Mouse (Mus musculus) kidney, embryonic 15.5 days (tissue): Measurements from ENCODE around the gene Ak2. TPM values are rescaled to one million over a fixed set of nuclear protein-coding genes. Genes with fewer than 3 reads are reported as not detected.

Experiments used
- ATAC-seq: fragments of 200-750 bp; cut with Nextera tagmentation; replicated peaks from 2 replicates; pipeline ENCODE4 v1.8.0; 2017; ENCODE audit warnings: moderate TSS enrichment; ENCODE audit not compliant: low FRiP score
- H3K27ac ChIP-seq: fragments of 300-500 bp; sonication (generic); 2 replicates; pipeline ENCODE4 v1.5.1; 2015; ENCODE audit warnings: mild to moderate bottlenecking, inconsistent platforms
- H3K27me3 ChIP-seq: fragments of 300-500 bp; sonication (generic); 2 replicates; pipeline ENCODE4 v1.6.1; 2015; ENCODE audit warnings: inconsistent platforms
- H3K36me3 ChIP-seq: fragments of 300-500 bp; sonication (generic); 2 replicates; pipeline ENCODE4 v1.6.1; 2015; ENCODE audit warnings: inconsistent platforms
- H3K4me1 ChIP-seq: fragments of 300-500 bp; sonication (generic); 2 replicates; pipeline ENCODE4 v1.6.1; 2015; ENCODE audit warnings: inconsistent platforms
- H3K4me2 ChIP-seq: fragments of 300-500 bp; sonication (generic); 2 replicates; pipeline ENCODE4 v1.6.1; 2015; ENCODE audit warnings: moderate library complexity, mild to moderate bottlenecking, inconsistent platforms
- H3K4me3 ChIP-seq: fragments of 300-500 bp; sonication (generic); replicated peaks from 2 replicates; pipeline ENCODE4 v1.5.1; 2015; ENCODE audit warnings: mild to moderate bottlenecking, inconsistent platforms
- H3K9ac ChIP-seq: fragments of 300-500 bp; sonication (generic); 2 replicates; pipeline ENCODE4 v1.6.1; 2015; ENCODE audit warnings: mild to moderate bottlenecking, inconsistent platforms
- H3K9me3 ChIP-seq: fragments of 300-500 bp; sonication (generic); replicated peaks from 2 replicates; pipeline ENCODE4 v1.6.1; 2016; ENCODE audit warnings: inconsistent platforms
- WGBS: fragments of 180-500 bp; shearing (Covaris S2); methylation state at CpG from one replicate; pipeline ENCODE4 v1.1.7; 2015; ENCODE audit warnings: mixed read lengths; 5-methylcytosine and 5-hydroxymethylcytosine counted together
- polyA plus RNA-seq: library from polyadenylated mRNA; unstranded; fragments of >200 nt; fragmentation: Nextera tagmentation; extraction: Ambion mirVana; gene quantifications from 2 replicates; pipeline ENCODE4 v1.2.1, GENCODE M21; 2015

Gene Ak2
- polyA plus RNA-seq, 1 experiment from 2014 or later = 224 TPM

- peaks cover 38% of the 10 kb centered on the region for H3K4me1 ChIP-seq
- H3K4me3 ChIP-seq = no peak overlapping the region
- H3K36me3 ChIP-seq = no peaks in the 10 kb centered on the region
- no peaks in the 10 kb centered on the region for H3K9me3 ChIP-seq
- no peak overlapping the region for H3K4me2 ChIP-seq
- H3K9ac ChIP-seq = no peak overlapping the region
- ATAC-seq = no peak
- 89% methylated on average over 17 of the region's 17 CpGs for WGBS
- peaks cover 13% of the 10 kb centered on the region; the same call in 1 of the 2 replicates for H3K27me3 ChIP-seq
- no peak overlapping the region for H3K27ac ChIP-seq
These were observed 32.1 kb upstream of the Ak2 start for GRCm38 (mm10) chr4:128959676-128960075.

GRCm38 (mm10) chr4:128961301-128962028, 30.3 kb upstream of the Ak2 start:
- peaks cover 38% of the 10 kb centered on the region for H3K4me1 ChIP-seq
- WGBS = 5% methylated on average over 16 of the region's 16 CpGs
- ATAC-seq = no peak
- peak overlapping the region; percentile 87 for H3K9ac ChIP-seq
- H3K36me3 ChIP-seq = no peaks in the 10 kb centered on the region
- 0 out of 2 replicates have a peak overlapping the region, but pooled peaks have one; percentile 58 for H3K27ac ChIP-seq
- H3K27me3 ChIP-seq = peaks cover 17% of the 10 kb centered on the region; the same call in 1 of the 2 replicates
- peak overlapping the region; percentile 96 for H3K4me2 ChIP-seq
- peak overlapping the region; percentile 82 for H3K4me3 ChIP-seq
- no peaks in the 10 kb centered on the region for H3K9me3 ChIP-seq

DNA sequence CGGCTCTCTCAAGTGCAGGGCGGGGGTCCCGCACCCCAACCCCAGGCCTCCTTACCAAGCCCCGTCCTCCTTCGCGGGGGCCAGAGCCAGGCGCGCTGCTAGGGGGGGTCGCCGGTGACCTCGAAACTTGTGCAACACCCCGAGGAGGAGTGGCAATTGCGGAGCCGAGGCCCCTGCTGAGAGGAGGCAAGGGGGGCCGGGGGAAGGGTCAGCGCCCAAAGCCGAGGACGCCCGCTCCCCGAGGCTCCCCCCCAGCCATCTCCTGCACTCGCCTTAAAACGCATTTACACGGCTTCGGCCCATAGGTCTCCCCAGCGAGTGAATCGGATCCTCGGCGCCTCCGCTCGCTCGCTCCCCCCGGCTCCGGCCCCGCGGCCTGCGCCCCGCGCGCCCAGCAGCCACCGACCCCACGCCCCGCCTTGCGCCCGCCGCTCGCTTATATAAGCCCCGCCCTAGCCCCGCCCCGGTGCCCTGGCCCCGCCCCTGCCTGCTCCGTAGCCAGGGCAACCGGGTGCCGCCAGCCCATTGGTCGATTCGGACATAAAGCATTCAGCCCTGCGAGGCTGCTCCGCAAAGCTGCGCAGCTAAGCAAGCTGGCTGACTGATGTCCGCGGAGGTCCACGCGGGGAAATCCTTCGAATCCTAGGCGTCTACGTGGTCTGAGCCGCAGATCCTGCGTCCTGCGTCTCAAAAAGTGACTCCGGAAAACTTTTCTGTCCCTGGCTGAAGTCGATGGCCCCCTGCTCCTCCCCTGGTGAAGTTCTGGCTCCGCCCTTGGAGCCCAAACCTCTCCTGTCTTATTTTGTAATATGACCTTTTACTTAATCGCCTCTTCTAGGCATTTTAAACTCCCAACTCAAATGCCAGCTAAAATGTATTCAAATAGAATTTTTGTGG, 29.5 kb upstream of the Ak2 start, which contains the start of gene Azin2:
TSS of gene Azin2 (minus strand) at position 414 of the 897 bp plus-strand sequence.
- Histone ChIP-seq H3K27me3 (peaks cover 17% of the 10 kb centered on the region; the same call in 1 of the 2 replicates), H3K4me1 (peaks cover 43% of the 10 kb centered on the region), H3K9me3 (no peaks in the 10 kb centered on the region), H3K9ac (peak within 1 kb of the TSS; percentile 87), H3K27ac (peak within 1 kb of the TSS; percentile 69), H3K4me3 (peak within 1 kb of the TSS; percentile 82), H3K4me2 (peak within 1 kb of the TSS; percentile 96), H3K36me3 (no peaks in the 10 kb centered on the region)
- ATAC-seq = peak; percentile 93
- WGBS = under 1% methylated on average over 58 of the region's 72 CpGs

GRCm38 (mm10) chr4:128962926-128963290, 28.9 kb upstream of the Ak2 start:
- peak overlapping the region; percentile 96 for H3K4me2 ChIP-seq
- peak overlapping the region; percentile 82 for H3K4me3 ChIP-seq
- ATAC-seq = 0 out of 2 replicates have a peak, but pooled peaks have one; percentile 7
- no peaks in the 10 kb centered on the region for H3K9me3 ChIP-seq
- H3K9ac ChIP-seq = peak overlapping the region; percentile 87
- 4% methylated on average over 9 of the region's 9 CpGs for WGBS
- peaks cover 38% of the 10 kb centered on the region for H3K4me1 ChIP-seq
- no peaks in the 10 kb centered on the region for H3K36me3 ChIP-seq
- H3K27ac ChIP-seq = peak overlapping the region; percentile 69
- peaks cover 17% of the 10 kb centered on the region; the same call in 1 of the 2 replicates for H3K27me3 ChIP-seq

DNA sequence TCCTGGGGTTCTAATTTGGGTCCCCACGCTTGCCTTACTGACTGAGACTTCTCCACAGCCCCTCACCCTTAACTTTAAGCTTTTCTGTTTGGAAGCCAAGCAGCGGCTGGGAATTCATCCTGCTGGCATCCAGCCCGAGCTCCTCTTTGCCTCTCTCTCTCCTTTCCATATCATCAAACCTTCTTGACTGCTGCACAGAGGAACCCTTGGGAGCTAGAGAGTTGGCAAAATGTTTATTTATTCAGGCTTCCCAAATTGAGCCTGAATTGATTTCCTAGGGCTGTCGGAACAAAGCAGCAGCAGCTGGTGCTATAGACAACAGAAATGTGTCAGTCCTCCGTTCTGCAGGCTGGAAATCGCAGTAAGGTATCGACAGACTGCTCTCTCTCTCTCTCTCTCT, 25.0 kb upstream of the Ak2 start:
- H3K4me2 ChIP-seq = no peak overlapping the region
- H3K9me3 ChIP-seq = no peaks in the 10 kb centered on the region
- peaks cover 20% of the 10 kb centered on the region; the same call in 1 of the 2 replicates for H3K27me3 ChIP-seq
- no peak for ATAC-seq
- H3K36me3 ChIP-seq = no peaks in the 10 kb centered on the region
- WGBS = 41% methylated on average over 7 of the region's 7 CpGs
- no peak overlapping the region for H3K4me3 ChIP-seq
- H3K4me1 ChIP-seq = peaks cover 30% of the 10 kb centered on the region
- no peak overlapping the region for H3K9ac ChIP-seq
- no peak overlapping the region for H3K27ac ChIP-seq

- H3K36me3 ChIP-seq = no peaks in the 10 kb centered on the region
- WGBS = 84% methylated on average over 5 of the region's 5 CpGs
- H3K4me3 ChIP-seq = no peak overlapping the region
- H3K4me2 ChIP-seq = no peak overlapping the region
- H3K9me3 ChIP-seq = no peaks in the 10 kb centered on the region
- H3K27me3 ChIP-seq = peaks cover 16% of the 10 kb centered on the region; the same call in 1 of the 2 replicates
- ATAC-seq = no peak
- peaks cover 18% of the 10 kb centered on the region; the same call in 1 of the 2 replicates for H3K4me1 ChIP-seq
- no peak overlapping the region for H3K27ac ChIP-seq
- no peak overlapping the region for H3K9ac ChIP-seq
These were observed 22.7 kb upstream of the Ak2 start for GRCm38 (mm10) chr4:128969081-128969480.

- ATAC-seq = no peak
- no peak overlapping the region for H3K27ac ChIP-seq
These were observed 21.9 kb upstream of the Ak2 start for GRCm38 (mm10) chr4:128969607-128970416.

GRCm38 (mm10) chr4:128970417-128970807, 21.3 kb upstream of the Ak2 start:
- Histone ChIP-seq H3K9me3 (no peaks in the 10 kb centered on the region), H3K36me3 (no peaks in the 10 kb centered on the region), H3K4me2 (no peak overlapping the region), H3K9ac (no peak overlapping the region), H3K4me3 (no peak overlapping the region), H3K27me3 (0 out of 2 replicates have a peak, but pooled peaks cover 7% of the 10 kb centered on the region), H3K27ac (no peak overlapping the region), H3K4me1 (peaks cover 18% of the 10 kb centered on the region; the same call in 1 of the 2 replicates)
- 74% methylated on average over 7 of the region's 8 CpGs for WGBS
- ATAC-seq = no peak

More at GRCm38 (mm10) chr4:128969607-128970416, 21.9 kb upstream of the Ak2 start:
- Histone ChIP-seq H3K4me3 (no peak overlapping the region), H3K9me3 (no peaks in the 10 kb centered on the region), H3K27me3 (peaks cover 11% of the 10 kb centered on the region; the same call in 1 of the 2 replicates), H3K9ac (no peak overlapping the region), H3K36me3 (no peaks in the 10 kb centered on the region), H3K4me2 (no peak overlapping the region), H3K4me1 (peaks cover 18% of the 10 kb centered on the region; the same call in 1 of the 2 replicates)
- WGBS = 56% methylated on average over 18 of the region's 18 CpGs

GRCm38 (mm10) chr4:128971065-128971694, 20.6 kb upstream of the Ak2 start:
- H3K36me3 ChIP-seq = no peaks in the 10 kb centered on the region
- H3K27ac ChIP-seq = no peak overlapping the region
- no peak overlapping the region for H3K4me2 ChIP-seq
- no peak overlapping the region for H3K4me3 ChIP-seq
- peaks cover 18% of the 10 kb centered on the region; the same call in 1 of the 2 replicates for H3K4me1 ChIP-seq
- no peaks in the 10 kb centered on the region for H3K9me3 ChIP-seq
- WGBS = 35% methylated on average over 14 of the region's 14 CpGs
- 0 out of 2 replicates have a peak, but pooled peaks cover 7% of the 10 kb centered on the region for H3K27me3 ChIP-seq
- peak; percentile 56 for ATAC-seq
- H3K9ac ChIP-seq = no peak overlapping the region

DNA sequence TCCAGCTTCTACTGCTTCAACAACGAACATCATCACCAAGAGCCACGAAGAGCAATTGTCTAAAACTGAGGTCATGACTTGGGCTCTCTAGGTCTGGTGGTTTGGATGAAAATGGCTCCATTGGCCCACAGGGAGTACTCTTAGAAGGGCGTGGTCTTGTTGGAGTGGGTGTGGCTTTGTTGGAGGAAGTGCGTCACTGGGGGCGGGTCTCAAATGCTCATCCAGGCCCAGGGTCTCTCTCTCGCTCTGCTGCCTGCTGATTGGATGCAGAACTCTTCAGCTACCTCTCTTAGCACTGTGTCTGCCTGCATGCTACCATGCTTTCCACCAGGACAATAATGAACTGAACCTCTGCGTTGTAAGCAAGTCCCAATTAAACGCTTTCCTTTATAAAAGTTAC, 17.1 kb upstream of the Ak2 start:
- H3K27ac ChIP-seq = no peak overlapping the region
- H3K4me2 ChIP-seq = no peak overlapping the region
- H3K4me3 ChIP-seq = no peak overlapping the region
- 0 out of 2 replicates have a peak, but pooled peaks cover 1% of the 10 kb centered on the region for H3K27me3 ChIP-seq
- no peak overlapping the region for H3K9ac ChIP-seq
- no peak for ATAC-seq
- H3K36me3 ChIP-seq = no peaks in the 10 kb centered on the region
- H3K4me1 ChIP-seq = 0 out of 2 replicates have a peak, but pooled peaks cover 8% of the 10 kb centered on the region
- 88% methylated on average over 8 of the region's 8 CpGs for WGBS
- no peaks in the 10 kb centered on the region for H3K9me3 ChIP-seq

DNA sequence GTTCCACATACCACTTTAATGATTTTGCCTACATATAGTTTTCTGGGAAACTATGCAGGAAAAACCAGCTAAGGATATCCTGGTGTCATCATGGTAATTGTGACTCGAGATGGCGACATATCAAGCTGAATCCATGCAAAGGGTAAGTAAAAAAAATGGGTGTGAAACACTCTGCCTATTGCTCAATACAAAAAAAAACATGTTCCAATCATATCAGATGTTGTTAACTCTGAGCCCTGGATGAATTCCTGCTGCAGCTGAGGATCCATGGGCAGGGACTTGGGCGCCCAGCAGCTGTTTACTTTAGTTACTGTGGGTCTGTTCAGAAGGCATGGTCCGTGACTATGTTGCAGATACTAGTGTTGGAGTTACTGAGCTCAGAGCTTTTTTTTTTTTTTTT, 15.2 kb upstream of the Ak2 start:
- H3K9me3 ChIP-seq = no peaks in the 10 kb centered on the region
- ATAC-seq = no peak
- H3K27ac ChIP-seq = no peak overlapping the region
- no peaks in the 10 kb centered on the region for H3K36me3 ChIP-seq
- no peaks in the 10 kb centered on the region for H3K27me3 ChIP-seq
- H3K4me3 ChIP-seq = no peak overlapping the region
- WGBS = 83% methylated on average over 4 of the region's 4 CpGs
- no peaks in the 10 kb centered on the region; the same call in 1 of the 2 replicates for H3K4me1 ChIP-seq
- no peak overlapping the region for H3K4me2 ChIP-seq
- no peak overlapping the region for H3K9ac ChIP-seq
